Mouse (Mus musculus) right cerebral cortex, postnatal 25 days (tissue): Measurements from ENCODE around the gene Sfmbt2.

ENCODE experiments used
- DNase-seq: peaks from one replicate; pipeline ENCODE4 v3.0.0; 2022

The Sfmbt2 gene

GRCm38 (mm10) chr2:10569392-10569791 is 199.1 kb downstream of the Sfmbt2 start:
- DNase-seq, result no peak

- DNase-seq, result no peak
Observed at GRCm38 (mm10) chr2:10572311-10572710, 202.0 kb downstream of the Sfmbt2 start.

GRCm38 (mm10) chr2:10575962-10576740 is 205.8 kb downstream of the Sfmbt2 start:
- no peak for DNase-seq

- DNase-seq, result no peak
Observed at GRCm38 (mm10) chr2:10582673-10583072, 212.4 kb downstream of the Sfmbt2 start.

GRCm38 (mm10) chr2:10583103-10583502 is 212.8 kb downstream of the Sfmbt2 start:
- DNase-seq, result no peak

GRCm38 (mm10) chr2:10591310-10591709 is 221.0 kb downstream of the Sfmbt2 start:
- no peak for DNase-seq

- no peak for DNase-seq
Observed at GRCm38 (mm10) chr2:10615500-10615899, 245.2 kb downstream of the Sfmbt2 start.
